ENCODE assay signal across 12 mouse cellular contexts in the genomic region with DNA sequence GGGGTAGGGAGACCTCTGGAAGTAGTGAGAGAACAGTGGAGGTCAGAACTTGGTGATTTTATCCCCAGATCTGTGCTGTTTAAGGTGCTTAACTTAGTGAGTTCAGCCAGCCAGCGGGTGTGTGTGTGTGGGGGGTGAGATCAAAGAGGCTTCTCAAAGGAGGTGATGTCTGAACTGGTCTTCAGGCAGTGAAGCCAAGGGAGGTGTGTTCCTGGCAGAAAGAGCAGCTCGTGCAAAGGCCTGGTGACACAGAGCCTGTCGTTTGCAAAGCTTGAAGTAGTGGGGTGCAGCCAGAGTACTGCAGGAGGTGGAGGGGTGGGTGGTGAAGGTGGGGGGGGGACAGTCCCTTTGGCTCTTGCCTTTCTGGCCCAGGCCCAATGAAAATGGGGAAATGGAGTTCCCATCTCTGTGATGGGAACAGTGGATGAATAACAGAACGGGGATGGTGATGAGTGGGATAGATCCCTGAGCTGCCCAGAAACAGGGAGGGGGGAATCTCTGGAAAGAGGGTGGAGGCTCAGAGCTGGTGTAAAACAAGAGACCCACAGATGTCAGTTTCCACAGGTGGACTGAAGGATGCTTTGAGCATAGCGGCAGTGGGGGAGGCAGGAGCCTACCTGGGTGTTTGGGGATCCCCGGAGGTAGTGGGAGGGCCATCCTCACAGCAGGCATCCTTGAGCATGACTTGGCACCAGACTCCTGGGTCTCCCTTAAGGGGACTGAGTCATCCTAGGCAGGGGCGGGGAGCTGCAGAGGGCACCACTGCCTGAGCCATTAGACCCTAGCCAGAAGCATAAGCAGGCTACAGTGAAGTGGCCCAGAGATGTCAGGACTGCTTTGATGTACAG. TPM values are rescaled to one million over a fixed set of nuclear protein-coding genes. Genes with fewer than 3 reads are reported as not detected.
DNase-seq lines count a peak whose midpoint lies in the region; ATAC-seq lines count a peak whose summit lies in the region.
"Had no signal": no experiment of that assay in that cellular context is flagged by ENCODE, and none has a peak within 500 bp of the region (broad histone marks: within the 10 kb centered on the region; RNA-seq: fewer than 3 reads in every experiment).

No protein-coding gene starts in this region.

- WGBS in hindbrain, embryonic 15.5 days = 58% methylated on average over 7 of the region's 7 CpGs
- WGBS in hindbrain, embryonic 11.5 days = 61% methylated on average over 7 of the region's 7 CpGs
- WGBS in neural tube, embryonic 13.5 days = 63% methylated on average over 7 of the region's 7 CpGs
- 61% methylated on average over 7 of the region's 7 CpGs for whole genome bisulfite sequencing in stomach, embryonic 16.5 days

- H3K9ac ChIP-seq in hindbrain, embryonic 15.5 days = 0 out of 2 replicates have a peak overlapping the region, but pooled peaks have one; percentile 3
- no peak overlapping the region for H3K9ac ChIP-seq in hindbrain, embryonic 11.5 days (ENCODE audit: low read depth, low read length)
- 0 out of 2 replicates have a peak overlapping the region, but pooled peaks have one; percentile 5 for H3K9ac ChIP-seq in neural tube, embryonic 13.5 days
- H3K9ac ChIP-seq in stomach, embryonic 16.5 days (ENCODE audit: low read length) = 0 out of 2 replicates have a peak overlapping the region, but pooled peaks have one; percentile 20
- H3K9ac ChIP-seq: intestine, embryonic 15.5 days; liver, embryonic 14.5 days; stomach, embryonic 15.5 days had no signal

- no peak for DNase-seq in hindbrain, embryonic 11.5 days (ENCODE audit: low spot score)
- DNase-seq in neural tube, embryonic 10.5 days (ENCODE audit: extremely low spot score, low spot score) = no peak
- peak; percentile 55 for DNase-seq in adrenal gland, postnatal 10 days
- no peak for DNase-seq in adipocyte (ENCODE audit: low spot score)
- DNase-seq: kidney, postnatal 14 days; lung, postnatal 4 days had no signal

- peaks cover 10% of the 10 kb centered on the region; the same call in 1 of the 2 replicates for H3K27me3 ChIP-seq in hindbrain, embryonic 15.5 days
- H3K27me3 ChIP-seq in hindbrain, embryonic 11.5 days (ENCODE audit: control insufficient read depth, insufficient read depth, low read length) = peaks cover 20% of the 10 kb centered on the region
- peaks cover 38% of the 10 kb centered on the region for H3K27me3 ChIP-seq in neural tube, embryonic 13.5 days
- peaks cover 7% of the 10 kb centered on the region for H3K27me3 ChIP-seq in stomach, embryonic 16.5 days (ENCODE audit: control insufficient read depth, insufficient read depth, low read length)

- no peak overlapping the region for H3K27ac ChIP-seq in hindbrain, embryonic 15.5 days (replicated peaks)
- H3K27ac ChIP-seq in hindbrain, embryonic 11.5 days (ENCODE audit: low read depth, low read length) = no peak overlapping the region
- H3K27ac ChIP-seq in neural tube, embryonic 13.5 days (replicated peaks) = no peak overlapping the region
- H3K27ac ChIP-seq in stomach, embryonic 16.5 days (ENCODE audit: low read length) = no peak overlapping the region
- H3K27ac ChIP-seq: intestine, embryonic 15.5 days; liver, embryonic 14.5 days; stomach, embryonic 15.5 days had no signal

- no peak overlapping the region for H3K4me3 ChIP-seq in hindbrain, embryonic 15.5 days
- no peak overlapping the region for H3K4me3 ChIP-seq in hindbrain, embryonic 11.5 days (ENCODE audit: low read depth, low read length)
- no peak overlapping the region for H3K4me3 ChIP-seq in neural tube, embryonic 13.5 days
- no peak overlapping the region for H3K4me3 ChIP-seq in stomach, embryonic 16.5 days (replicated peaks; ENCODE audit: low read length)
- H3K4me3 ChIP-seq: intestine, embryonic 15.5 days; stomach, embryonic 15.5 days had no signal

- ATAC-seq in hindbrain, embryonic 15.5 days (ENCODE audit: low FRiP score, low read depth) = no peak
- no peak for ATAC-seq in hindbrain, embryonic 11.5 days (ENCODE audit: low FRiP score)
- ATAC-seq in neural tube, embryonic 13.5 days (ENCODE audit: low read depth) = no peak
- no peak for ATAC-seq in stomach, embryonic 16.5 days (ENCODE audit: insufficient read depth, low FRiP score)
- ATAC-seq: intestine, embryonic 15.5 days had no signal

- H3K9me3 ChIP-seq in hindbrain, embryonic 15.5 days = no peaks in the 10 kb centered on the region
- no peaks in the 10 kb centered on the region for H3K9me3 ChIP-seq in hindbrain, embryonic 11.5 days (ENCODE audit: control insufficient read depth, low read length)
- no peaks in the 10 kb centered on the region for H3K9me3 ChIP-seq in neural tube, embryonic 13.5 days
- no peaks in the 10 kb centered on the region for H3K9me3 ChIP-seq in stomach, embryonic 16.5 days (replicated peaks; ENCODE audit: control insufficient read depth, low read length)
- H3K9me3 ChIP-seq: intestine, embryonic 15.5 days; stomach, embryonic 15.5 days had no signal

- H3K36me3 ChIP-seq in hindbrain, embryonic 15.5 days = no peaks in the 10 kb centered on the region; the same call in 1 of the 2 replicates
- no peaks in the 10 kb centered on the region for H3K36me3 ChIP-seq in hindbrain, embryonic 11.5 days (ENCODE audit: control insufficient read depth, insufficient read depth, low read length)
- peaks cover 7% of the 10 kb centered on the region; the same call in 1 of the 2 replicates for H3K36me3 ChIP-seq in neural tube, embryonic 13.5 days
- H3K36me3 ChIP-seq in stomach, embryonic 16.5 days (ENCODE audit: control insufficient read depth, insufficient read depth, low read length) = no peaks in the 10 kb centered on the region
- H3K36me3 ChIP-seq: intestine, embryonic 15.5 days; stomach, embryonic 15.5 days had no signal

- H3K4me1 ChIP-seq in hindbrain, embryonic 15.5 days (replicated peaks) = peaks cover 23% of the 10 kb centered on the region
- peaks cover 3% of the 10 kb centered on the region; the same call in 1 of the 2 replicates for H3K4me1 ChIP-seq in hindbrain, embryonic 11.5 days (replicated peaks; ENCODE audit: control insufficient read depth, insufficient read depth, low read length)
- peaks cover 40% of the 10 kb centered on the region for H3K4me1 ChIP-seq in neural tube, embryonic 13.5 days (replicated peaks)
- H3K4me1 ChIP-seq in stomach, embryonic 16.5 days (ENCODE audit: control insufficient read depth, insufficient read depth, low read length) = peaks cover 31% of the 10 kb centered on the region

- H3K4me2 ChIP-seq in hindbrain, embryonic 15.5 days = no peak overlapping the region
- no peak overlapping the region for H3K4me2 ChIP-seq in hindbrain, embryonic 11.5 days (replicated peaks; ENCODE audit: low read depth, low read length)
- no peak overlapping the region for H3K4me2 ChIP-seq in neural tube, embryonic 13.5 days
- no peak overlapping the region for H3K4me2 ChIP-seq in stomach, embryonic 16.5 days (ENCODE audit: low read depth, low read length)
- H3K4me2 ChIP-seq: intestine, embryonic 15.5 days had no signal

RNA-seq across cellular contexts. Expression of a gene that starts 2.4 kb away (rescaled TPM):
- 32.2 and 32.4 TPM in 2 replicates for polyA plus RNA-seq in hindbrain, embryonic 15.5 days (2015; fragmentation: Nextera tagmentation; extraction: Ambion mirVana)
- 3.7 and 4.4 TPM in 2 replicates for polyA plus RNA-seq in hindbrain, embryonic 11.5 days (2014; fragmentation: Nextera tagmentation; extraction: Ambion mirVana)
- 18.7 and 20.9 TPM in 2 replicates for polyA plus RNA-seq in neural tube, embryonic 13.5 days (2015; fragmentation: Nextera tagmentation; extraction: Ambion mirVana)
- total RNA-seq in adrenal gland, postnatal 10 days (2021) = 1 to 10 TPM; 1.3 to 1.9 TPM
- polyA plus RNA-seq in stomach, embryonic 16.5 days (2015; fragmentation: Nextera tagmentation; extraction: Ambion mirVana) = 13.9 and 15.5 TPM in 2 replicates

RNA-seq across cellular contexts. Expression of a gene that starts 22.3 kb away (rescaled TPM):
- polyA plus RNA-seq in hindbrain, embryonic 15.5 days (2015; fragmentation: Nextera tagmentation; extraction: Ambion mirVana) = 0.39 and 0.73 TPM in 2 replicates
- 1.4 and 2.4 TPM in 2 replicates for polyA plus RNA-seq in hindbrain, embryonic 11.5 days (2014; fragmentation: Nextera tagmentation; extraction: Ambion mirVana)
- polyA plus RNA-seq in neural tube, embryonic 13.5 days (2015; fragmentation: Nextera tagmentation; extraction: Ambion mirVana) = 0.38 and 0.96 TPM in 2 replicates
- total RNA-seq in adrenal gland, postnatal 10 days (2021) = 1 to 10 TPM; 1.3 TPM
- 25.4 and 30.6 TPM in 2 replicates for polyA plus RNA-seq in stomach, embryonic 16.5 days (2015; fragmentation: Nextera tagmentation; extraction: Ambion mirVana)

RNA-seq across cellular contexts. Expression of a gene that starts 26.4 kb away (rescaled TPM):
- 10.4 and 10.6 TPM in 2 replicates for polyA plus RNA-seq in hindbrain, embryonic 15.5 days (2015; fragmentation: Nextera tagmentation; extraction: Ambion mirVana)
- 12.0 and 12.5 TPM in 2 replicates for polyA plus RNA-seq in hindbrain, embryonic 11.5 days (2014; fragmentation: Nextera tagmentation; extraction: Ambion mirVana)
- polyA plus RNA-seq in neural tube, embryonic 13.5 days (2015; fragmentation: Nextera tagmentation; extraction: Ambion mirVana) = 11.6 and 14.1 TPM in 2 replicates
- total RNA-seq in adrenal gland, postnatal 10 days (2021) = 10 to 100 TPM in 1 of 2 experiments, 1 to 10 TPM in 1; 9.1 to 11.7 TPM
- polyA plus RNA-seq in stomach, embryonic 16.5 days (2015; fragmentation: Nextera tagmentation; extraction: Ambion mirVana) = 10.8 and 11.1 TPM in 2 replicates
